Mouse (Mus musculus) small intestine, adult 2 months (tissue): ENCODE measurements around the gene Kif2c. TPM values are rescaled to one million over a fixed set of nuclear protein-coding genes. Genes with fewer than 3 reads are reported as not detected.

ENCODE experiments used
- H3K27ac ChIP-seq: fragments of 200-500 bp; 2 replicates; pipeline ENCODE4 v1.5.1; 2012; ENCODE audit warnings: low read depth, low read length, control low read depth, inconsistent platforms; ENCODE audit not compliant: insufficient read depth
- H3K27me3 ChIP-seq: fragments of 200-500 bp; 2 replicates; pipeline ENCODE4 v1.6.1; 2012; ENCODE audit warnings: mild to moderate bottlenecking, moderate library complexity, low read length, inconsistent platforms; ENCODE audit not compliant: control insufficient read depth, insufficient read depth
- H3K36me3 ChIP-seq: fragments of 200-500 bp; 2 replicates; pipeline ENCODE4 v1.6.1; 2012; ENCODE audit warnings: mild to moderate bottlenecking, low read length, control low read depth, inconsistent platforms; ENCODE audit not compliant: control insufficient read depth, insufficient read depth
- H3K4me1 ChIP-seq: fragments of 200-500 bp; 2 replicates; pipeline ENCODE4 v1.6.1; 2012; ENCODE audit warnings: low read length, inconsistent platforms, mixed read lengths; ENCODE audit not compliant: control insufficient read depth, insufficient read depth, insufficient read length
- H3K4me3 ChIP-seq: fragments of 200-500 bp; 2 replicates; pipeline ENCODE4 v1.5.1; 2012; ENCODE audit warnings: low read depth, mild to moderate bottlenecking, control low read depth, inconsistent platforms, low read length, moderate library complexity
- CTCF ChIP-seq: fragments of 200-500 bp; IDR thresholded peaks from 2 replicates; pipeline ENCODE4 v1.5.1; 2012; ENCODE audit warnings: low read depth, mild to moderate bottlenecking, control low read depth, inconsistent platforms, low read length, moderate library complexity, mixed read lengths; ENCODE audit not compliant: insufficient replicate concordance, insufficient read length; ENCODE audit errors: extremely low read depth
- POLR2A ChIP-seq: fragments of 200-500 bp; IDR thresholded peaks from 2 replicates; pipeline ENCODE4 v1.6.1; 2012; ENCODE audit warnings: low read depth, mild to moderate bottlenecking, control low read depth, inconsistent platforms, low read length, moderate library complexity
- WGBS: fragments of 180-500 bp; shearing (Covaris S2); methylation state at CpG from one replicate; pipeline ENCODE4 v1.1.7; 2018; 5-methylcytosine and 5-hydroxymethylcytosine counted together
- polyA plus RNA-seq: library from polyadenylated mRNA; depleted of rRNA; stranded (reverse); fragments of >200 nt; gene quantifications from 2 replicates; pipeline ENCODE4 v1.2.3, GENCODE M21; 2012

Kif2c gene
- polyA plus RNA-seq, 1 experiment, result 2.8 TPM

- Histone ChIP-seq H3K4me1 (peaks cover 24% of the 10 kb centered on the region; the same call in 1 of the 2 replicates), H3K36me3 (peaks cover 20% of the 10 kb centered on the region), H3K27me3 (no peaks in the 10 kb centered on the region), H3K4me3 (no peak overlapping the region), H3K27ac (no peak overlapping the region)
- no peak for TF ChIP-seq CTCF
- no peak for TF ChIP-seq POLR2A
- 90% methylated on average over 6 of the region's 6 CpGs for WGBS
Observed at GRCm38 (mm10) chr4:117130790-117131189, 51.6 kb downstream of the Kif2c start.

DNA sequence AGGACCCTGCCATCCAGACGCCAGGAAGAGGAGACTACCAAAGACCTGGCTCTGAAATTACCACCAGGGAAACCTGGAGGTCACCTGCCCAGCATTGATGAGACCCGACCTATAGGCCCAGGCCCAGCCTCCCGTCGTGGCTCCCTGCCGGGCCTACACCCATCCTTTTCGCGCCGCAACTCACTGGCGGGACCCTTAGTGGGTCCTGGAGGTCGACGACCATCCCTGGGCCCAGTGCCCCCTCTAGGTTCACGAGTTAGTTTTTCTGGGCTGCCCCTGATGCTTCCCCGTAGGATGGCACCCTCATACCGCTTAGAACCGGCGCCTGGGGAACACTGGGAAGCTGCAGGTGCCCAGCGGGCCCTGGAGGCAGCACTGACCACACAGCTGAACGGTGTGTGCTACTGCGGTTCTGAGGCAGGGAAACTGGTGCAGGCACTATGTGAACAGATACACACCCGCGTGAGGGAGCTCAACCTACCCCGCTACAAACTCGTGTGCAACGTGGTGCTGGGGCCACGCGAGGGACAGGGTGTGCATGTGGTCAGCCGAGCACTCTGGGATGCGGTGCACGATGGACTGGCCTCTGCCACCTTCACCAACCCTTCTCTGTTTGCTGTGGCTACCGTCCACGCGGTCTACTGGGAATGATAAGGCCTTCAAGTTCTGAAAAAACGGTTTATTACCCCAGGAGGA, 54.3 kb downstream of the Kif2c start:
- whole genome bisulfite sequencing, result 88% methylated on average over 33 of the region's 33 CpGs
- no peak overlapping the region for H3K27ac ChIP-seq
- TF ChIP-seq CTCF, result no peak
- TF ChIP-seq POLR2A, result no peak
- H3K4me1 ChIP-seq, result peaks cover 27% of the 10 kb centered on the region
- peaks cover 20% of the 10 kb centered on the region for H3K36me3 ChIP-seq
- H3K4me3 ChIP-seq, result no peak overlapping the region
- H3K27me3 ChIP-seq, result no peaks in the 10 kb centered on the region

- no peaks in the 10 kb centered on the region for H3K27me3 ChIP-seq
- no peak within 1 kb of the TSS for H3K4me3 ChIP-seq
- peak within 1 kb of the TSS; percentile 95 for H3K27ac ChIP-seq
- peaks cover 20% of the 10 kb centered on the region for H3K36me3 ChIP-seq
- 72% methylated on average over 9 of the region's 9 CpGs for WGBS
- peaks cover 25% of the 10 kb centered on the region for H3K4me1 ChIP-seq
- TF ChIP-seq CTCF (no peak), POLR2A (no peak)
Observed at GRCm38 (mm10) chr4:117126675-117127290, 55.7 kb downstream of the Kif2c start, which contains the start of gene Tctex1d4. TSS of gene Tctex1d4 (plus strand) at chr4:117126794.

DNA sequence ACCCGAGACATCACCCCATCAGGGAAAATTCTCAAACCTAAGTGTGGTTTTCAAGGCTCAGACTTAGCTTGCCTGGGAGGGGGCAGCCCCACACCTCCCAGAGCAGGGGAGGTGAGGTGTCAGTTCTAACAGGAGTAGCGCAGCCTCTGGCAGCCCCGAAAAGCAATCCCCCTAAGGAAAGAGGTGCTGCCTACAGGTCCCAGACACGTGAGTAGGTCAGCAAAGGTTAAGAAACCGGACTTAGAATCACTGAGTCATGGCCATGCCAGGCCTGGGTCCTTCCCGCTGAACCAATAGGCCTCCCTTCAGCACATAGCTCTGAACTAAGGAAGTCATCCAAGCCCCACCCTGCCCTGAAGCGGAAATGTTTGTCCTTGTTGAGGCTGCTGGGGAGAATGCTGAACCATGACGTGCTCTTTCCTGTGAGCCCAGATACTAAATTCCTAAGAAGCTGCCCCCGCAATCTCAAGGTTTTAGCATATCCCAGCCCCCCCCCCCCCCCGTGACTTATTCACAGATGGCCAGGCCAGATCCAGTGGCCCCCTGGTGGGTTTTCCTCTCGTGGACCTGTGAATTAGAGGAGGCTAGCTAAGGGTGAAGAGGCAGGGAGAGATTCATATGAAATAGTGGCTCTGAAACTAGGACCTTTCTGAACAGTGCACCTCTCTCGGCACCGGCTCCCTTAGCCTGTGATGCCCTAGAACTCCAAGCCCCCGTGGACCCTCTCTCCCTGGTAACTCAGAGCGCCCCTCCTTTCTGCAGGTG, 56.3 kb downstream of the Kif2c start:
- H3K27ac ChIP-seq, result peak overlapping the region; percentile 95
- peaks cover 17% of the 10 kb centered on the region for H3K36me3 ChIP-seq
- peaks cover 28% of the 10 kb centered on the region for H3K4me1 ChIP-seq
- 54% methylated on average over 15 of the region's 15 CpGs for WGBS
- TF ChIP-seq POLR2A (no peak), CTCF (no peak)
- no peaks in the 10 kb centered on the region for H3K27me3 ChIP-seq
- no peak overlapping the region for H3K4me3 ChIP-seq

DNA sequence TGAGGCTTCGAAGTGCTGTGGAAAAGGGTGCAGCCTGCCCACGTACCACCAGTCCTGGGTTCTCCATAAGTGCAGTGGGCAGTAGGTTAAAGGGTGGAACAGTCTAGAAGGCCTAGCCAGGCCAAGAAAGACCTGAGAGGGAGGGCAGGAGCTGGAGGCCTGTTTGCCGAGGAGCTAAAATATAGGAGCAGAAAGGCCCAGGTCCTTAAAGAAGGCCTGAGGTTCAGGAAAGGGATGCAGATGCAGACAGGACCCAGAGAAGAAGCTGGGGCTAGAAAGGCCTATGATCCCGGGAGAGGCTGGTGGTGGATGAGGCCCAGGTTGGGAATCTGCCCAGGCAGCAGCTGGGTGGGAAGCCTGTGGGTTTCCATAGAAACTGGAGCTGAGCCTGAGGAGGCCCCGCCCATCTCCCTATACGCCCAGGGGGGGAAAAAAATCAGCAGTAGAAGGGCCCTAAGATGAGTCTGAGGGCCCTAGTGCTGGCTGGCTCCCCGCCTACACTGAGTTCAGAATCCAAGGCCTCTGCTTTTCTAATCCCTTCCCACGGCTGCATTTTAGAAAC, 57.0 kb downstream of the Kif2c start, which contains the start of gene Btbd19:
TSS of gene Btbd19 (minus strand) at position 378 of the 562 bp plus-strand sequence.
- TF ChIP-seq POLR2A, result no peak
- no peak for TF ChIP-seq CTCF
- no peaks in the 10 kb centered on the region for H3K27me3 ChIP-seq
- H3K4me1 ChIP-seq, result peaks cover 28% of the 10 kb centered on the region
- peak within 1 kb of the TSS; percentile 95 for H3K27ac ChIP-seq
- 56% methylated on average over 8 of the region's 8 CpGs for WGBS
- H3K36me3 ChIP-seq, result peaks cover 13% of the 10 kb centered on the region
- H3K4me3 ChIP-seq, result no peak within 1 kb of the TSS

DNA sequence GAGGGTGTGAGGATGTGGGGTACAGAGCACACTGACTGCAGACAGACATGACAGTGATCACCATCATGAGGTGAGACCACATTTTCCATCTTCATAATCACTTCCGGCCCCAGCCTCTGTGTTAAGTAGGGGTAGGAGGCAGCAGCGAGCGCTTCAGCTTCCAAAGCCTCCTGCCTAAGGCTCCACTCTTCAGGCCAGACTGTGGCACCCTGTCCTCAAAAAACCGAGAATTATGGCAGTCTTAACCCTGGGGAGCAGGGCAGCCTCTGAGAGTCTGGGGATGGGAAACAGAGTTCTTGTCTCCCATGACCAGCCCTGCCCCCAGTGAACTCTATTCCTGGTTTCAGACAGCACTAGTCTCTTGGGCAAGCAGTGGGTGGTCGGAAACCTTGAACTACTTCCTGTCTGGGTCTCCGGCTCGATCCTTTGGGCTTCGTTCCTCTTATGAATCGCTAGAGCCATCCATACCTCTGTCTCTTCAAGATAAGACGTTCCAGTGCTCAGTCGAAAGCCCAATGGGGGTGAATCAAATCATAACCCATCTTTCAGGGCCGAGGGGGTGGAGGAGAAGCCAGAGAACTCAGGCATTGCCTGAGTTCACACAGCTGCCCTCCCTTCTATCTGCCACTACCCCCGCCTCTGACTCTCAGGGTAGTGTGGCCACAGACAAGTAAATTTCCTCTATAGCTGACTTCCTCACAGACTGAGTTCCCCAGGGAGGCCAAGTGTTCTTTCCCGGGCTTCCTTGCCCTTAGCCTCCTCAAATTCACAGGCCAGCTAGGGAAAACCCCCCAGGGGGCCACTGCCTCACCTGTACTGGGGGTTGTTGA, 57.7 kb downstream of the Kif2c start:
- H3K4me3 ChIP-seq, result no peak overlapping the region
- no peaks in the 10 kb centered on the region for H3K27me3 ChIP-seq
- H3K4me1 ChIP-seq, result peaks cover 32% of the 10 kb centered on the region
- WGBS, result 62% methylated on average over 14 of the region's 14 CpGs
- H3K36me3 ChIP-seq, result peaks cover 13% of the 10 kb centered on the region
- peak overlapping the region; percentile 95 for H3K27ac ChIP-seq
- TF ChIP-seq POLR2A (no peak; the same call in 1 of the 2 replicates), CTCF (no peak)
